Mouse (Mus musculus) adipocyte (in vitro differentiated cells): ENCODE measurements around the gene Ets1.

Experiments
- DNase-seq: peaks from one replicate; pipeline ENCODE4 v3.0.0-alpha.2; 2016; ENCODE audit warnings: low spot score

Ets1 gene

GRCm38 (mm10) chr9:32616516-32617429 is 19.2 kb upstream of the Ets1 start:
- no peak for DNase-seq

DNA sequence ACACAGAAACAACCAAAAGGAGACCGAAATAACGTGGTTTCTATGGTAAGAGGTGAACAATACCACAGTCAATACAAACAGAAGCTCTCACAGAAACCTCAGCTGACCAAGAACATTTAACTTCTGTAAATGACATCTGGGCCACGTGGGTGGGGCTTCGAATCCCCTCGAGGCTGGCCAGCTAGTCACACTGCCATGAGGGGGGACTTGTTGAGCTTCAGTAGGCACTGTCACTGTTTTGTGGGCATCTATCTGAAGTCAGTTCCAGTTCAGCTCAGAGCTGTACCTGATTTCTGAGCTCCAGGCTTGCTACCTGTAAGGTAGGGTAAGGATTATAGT is 18.6 kb upstream of the Ets1 start:
- no peak for DNase-seq

- DNase-seq = no peak
Measured at GRCm38 (mm10) chr9:32618544-32619120, 17.4 kb upstream of the Ets1 start.

- DNase-seq = no peak
Measured at GRCm38 (mm10) chr9:32619661-32620060, 16.4 kb upstream of the Ets1 start.

DNA sequence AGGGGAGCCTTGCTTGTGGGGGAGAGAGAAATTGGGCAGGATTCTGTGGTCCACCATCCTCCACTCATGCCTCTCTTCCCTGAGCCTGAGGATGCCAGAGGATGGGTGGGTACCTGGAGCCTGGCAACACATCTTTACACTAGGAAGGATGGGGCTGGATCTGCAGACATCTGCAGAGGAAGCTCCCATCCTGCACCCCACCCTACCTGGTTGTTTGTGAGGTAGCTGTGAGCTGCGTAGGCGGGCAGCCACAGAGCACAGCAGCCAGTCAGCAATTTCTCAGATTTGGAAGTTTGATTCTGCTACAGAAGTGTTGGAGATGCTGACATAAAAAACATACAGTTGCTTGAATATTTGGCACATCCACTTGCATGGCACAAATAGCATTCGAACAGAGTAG is 15.6 kb upstream of the Ets1 start:
- no peak for DNase-seq

- DNase-seq = no peak
Measured at GRCm38 (mm10) chr9:32629385-32629981, 6.5 kb upstream of the Ets1 start.

DNA sequence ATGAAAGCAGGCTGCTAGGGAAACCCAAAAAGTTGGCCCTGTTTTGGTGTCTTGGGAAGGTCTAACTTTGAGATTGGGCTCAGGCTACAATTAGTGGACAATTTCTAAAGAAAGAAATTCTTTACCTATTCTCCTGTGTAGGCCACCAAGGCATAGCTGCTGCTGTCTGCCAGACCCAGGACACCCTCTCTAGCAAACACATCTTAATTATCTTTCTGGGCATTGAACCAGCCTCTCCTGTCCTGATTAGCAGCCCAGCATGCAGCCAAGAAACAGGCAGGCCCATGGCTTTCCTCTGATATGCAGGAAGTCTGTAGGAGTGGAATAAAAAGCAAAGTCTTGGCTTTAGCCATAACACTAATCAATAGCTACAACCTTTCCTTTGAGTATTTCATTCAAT is 4.7 kb upstream of the Ets1 start:
- DNase-seq = no peak

DNA sequence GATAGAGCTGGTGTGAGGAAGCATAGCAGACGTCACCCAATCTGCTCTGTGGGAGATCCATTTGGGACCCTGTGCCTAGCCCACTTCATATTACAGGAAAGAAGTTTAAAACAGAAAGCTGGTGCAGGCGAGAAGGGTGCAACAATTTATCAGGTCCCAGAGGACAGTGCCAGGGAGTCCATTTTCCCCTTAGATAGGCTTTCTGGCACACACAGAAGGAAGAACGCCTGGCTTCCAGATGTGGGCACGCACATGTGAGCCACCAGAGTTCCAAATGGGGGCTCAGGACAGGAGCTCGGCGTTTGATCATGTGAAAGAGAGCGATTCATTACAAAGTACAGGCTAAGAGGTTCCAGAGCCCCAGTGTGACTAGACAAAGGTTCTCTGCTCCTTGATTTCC is 3.8 kb upstream of the Ets1 start:
- no peak for DNase-seq

GRCm38 (mm10) chr9:32644981-32645380 is 9.0 kb downstream of the Ets1 start:
- no peak for DNase-seq

DNA sequence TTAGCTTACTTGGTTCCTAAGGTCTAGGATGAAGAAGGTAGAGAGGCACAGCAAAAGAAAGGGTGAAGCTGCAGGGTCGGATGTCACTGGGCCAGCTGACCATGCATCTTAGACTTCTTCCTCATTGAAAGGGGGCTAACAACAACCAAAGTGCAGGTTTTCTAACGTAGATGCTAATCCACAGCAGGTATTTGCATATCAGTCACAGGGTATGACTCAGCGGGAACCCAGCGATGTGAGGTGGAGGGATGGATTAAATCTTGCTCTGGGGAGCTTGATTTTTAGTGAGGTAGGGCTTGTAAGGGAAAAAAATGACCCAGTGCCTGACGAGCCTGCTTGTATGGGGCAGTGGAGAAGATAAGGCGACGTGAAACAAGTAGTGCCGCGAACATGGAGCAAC is 9.5 kb downstream of the Ets1 start:
- no peak for DNase-seq

DNA sequence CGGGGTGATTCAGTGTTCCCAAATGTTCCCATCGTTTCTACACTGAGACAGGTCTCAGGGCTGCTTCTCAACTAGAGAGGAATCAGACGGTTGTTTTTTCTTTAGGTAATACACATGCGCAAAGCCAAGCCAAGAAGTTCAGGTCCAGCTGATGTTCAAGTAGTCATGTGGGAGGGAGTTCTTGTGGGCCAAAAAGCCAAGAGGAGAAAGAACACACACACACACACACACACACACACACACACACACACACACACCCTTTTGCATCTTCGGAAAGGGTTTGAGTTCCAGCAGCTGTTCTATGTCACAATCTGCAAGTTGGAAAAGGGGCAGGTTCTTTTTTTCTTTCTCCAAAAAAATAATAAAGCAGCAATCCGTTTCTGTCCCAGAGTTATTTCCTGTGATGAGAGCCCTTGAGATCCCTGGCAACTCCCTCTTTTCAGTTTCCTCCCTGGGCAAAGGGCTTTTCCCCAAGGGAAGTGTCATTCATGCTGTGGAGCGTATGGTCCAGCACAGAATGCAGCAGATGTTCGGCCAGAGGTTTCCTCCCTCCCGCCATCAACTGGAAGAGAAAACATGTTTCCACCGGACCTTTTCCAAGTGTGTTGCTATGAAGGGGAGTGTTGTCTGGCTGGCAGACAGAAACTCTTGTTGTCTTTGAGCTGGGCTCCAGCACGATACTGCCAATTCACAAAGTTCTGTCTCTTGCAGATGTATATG is 10.7 kb downstream of the Ets1 start:
- peak; percentile 82 for DNase-seq

- DNase-seq = no peak
Measured at GRCm38 (mm10) chr9:32647506-32648250, 11.7 kb downstream of the Ets1 start.

- DNase-seq = no peak
Measured at GRCm38 (mm10) chr9:32648286-32648685, 12.3 kb downstream of the Ets1 start.

DNA sequence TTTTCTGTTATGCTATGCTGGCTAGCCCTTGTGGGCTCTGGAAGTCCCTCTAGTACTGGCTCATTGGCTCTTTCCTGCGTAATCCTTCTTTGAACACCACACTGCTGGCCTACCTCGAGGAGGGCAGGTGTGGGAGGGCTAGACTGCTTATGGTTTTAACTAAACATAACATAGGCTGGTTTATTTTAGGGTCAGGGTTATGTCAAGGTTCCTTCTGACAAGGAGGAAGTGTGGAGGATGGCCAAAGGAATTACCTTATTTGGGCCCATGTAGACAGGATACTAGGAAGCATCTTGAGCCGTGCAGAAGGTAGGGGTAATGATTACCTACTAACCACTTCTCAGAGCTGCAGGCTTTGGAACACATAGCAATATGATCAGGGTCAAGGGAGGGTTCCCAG is 14.7 kb downstream of the Ets1 start:
- DNase-seq = no peak

- DNase-seq = no peak
Measured at GRCm38 (mm10) chr9:32652112-32652511, 16.1 kb downstream of the Ets1 start.

DNA sequence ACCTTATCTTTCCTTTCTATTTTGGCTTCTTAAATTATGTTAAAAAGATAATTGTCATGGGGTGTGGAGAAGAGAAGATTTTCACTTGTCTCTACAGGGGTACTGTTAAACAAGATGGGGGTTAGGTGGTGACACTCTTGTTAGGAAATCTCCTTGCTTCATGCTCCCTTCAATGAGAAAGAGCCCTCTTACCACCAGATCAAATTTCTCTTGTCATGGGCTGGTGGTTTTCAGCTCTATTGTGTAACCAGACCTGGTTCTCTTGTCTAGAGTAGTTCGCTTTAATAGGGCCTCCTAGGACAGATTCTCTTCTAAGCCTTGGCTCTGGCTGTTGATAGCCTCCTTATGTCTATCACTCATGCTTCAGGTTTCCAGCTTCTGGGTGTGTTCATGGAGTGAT is 18.3 kb downstream of the Ets1 start:
- DNase-seq = no peak

- DNase-seq = no peak
Measured at GRCm38 (mm10) chr9:32656351-32656844, 20.4 kb downstream of the Ets1 start.

- peak; percentile 64 for DNase-seq
Measured at GRCm38 (mm10) chr9:32657124-32657523, 21.1 kb downstream of the Ets1 start.

GRCm38 (mm10) chr9:32660406-32660960 is 24.5 kb downstream of the Ets1 start:
- DNase-seq = no peak

DNA sequence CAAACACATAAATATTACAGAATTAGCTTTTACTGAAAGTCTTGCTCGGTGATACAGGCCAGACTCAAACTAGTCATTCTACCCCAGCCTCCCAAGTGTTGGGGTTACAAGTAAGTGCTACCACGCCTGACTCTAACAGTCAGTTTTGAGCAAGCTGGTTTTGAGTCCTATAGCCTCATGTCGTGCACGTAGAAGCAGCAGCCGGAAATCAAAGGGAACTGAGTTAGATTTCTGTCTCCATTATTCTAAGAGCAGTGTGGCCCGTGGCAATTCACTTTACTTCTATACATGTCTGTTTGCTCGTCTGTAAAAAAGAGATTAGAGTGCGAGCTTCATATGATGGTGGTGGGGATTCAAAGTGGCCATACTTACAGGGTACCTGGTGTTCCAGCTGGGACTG is 25.1 kb downstream of the Ets1 start:
- no peak for DNase-seq

GRCm38 (mm10) chr9:32661561-32661960 is 25.5 kb downstream of the Ets1 start:
- DNase-seq = no peak
